Mouse (Mus musculus): Measurements from ENCODE around the gene Rgs6.

Rgs6 gene

GRCm38 (mm10) chr12:82985300-82985699 is 397.2 kb downstream of the Rgs6 start:
- no peak for DNase-seq

- peak; percentile 64 for DNase-seq
Measured at GRCm38 (mm10) chr12:82987661-82988060, 399.6 kb downstream of the Rgs6 start.

- no peak for DNase-seq
Measured at GRCm38 (mm10) chr12:82993905-82994304, 405.8 kb downstream of the Rgs6 start.

GRCm38 (mm10) chr12:82996775-82997174 is 408.7 kb downstream of the Rgs6 start:
- no peak for DNase-seq

- DNase-seq, result peak; percentile 98
Measured at GRCm38 (mm10) chr12:82998682-82999332, 410.7 kb downstream of the Rgs6 start.

- peak; percentile 98 for DNase-seq
Measured at GRCm38 (mm10) chr12:82999333-83000032, 411.4 kb downstream of the Rgs6 start.

- DNase-seq, result peak; percentile 97
Measured at GRCm38 (mm10) chr12:83000033-83000570, 412.0 kb downstream of the Rgs6 start.

- peak; percentile 42 for DNase-seq
Measured at GRCm38 (mm10) chr12:83000957-83001356, 412.9 kb downstream of the Rgs6 start.

- DNase-seq, result peak; percentile 69
Measured at GRCm38 (mm10) chr12:83004014-83004682, 416.1 kb downstream of the Rgs6 start.

- no peak for DNase-seq
Measured at GRCm38 (mm10) chr12:83011056-83011565, 423.0 kb downstream of the Rgs6 start.

- no peak for DNase-seq
Measured at GRCm38 (mm10) chr12:83013918-83014691, 426.0 kb downstream of the Rgs6 start.

- DNase-seq, result peak; percentile 44
Measured at GRCm38 (mm10) chr12:83014848-83015247, 426.8 kb downstream of the Rgs6 start.

GRCm38 (mm10) chr12:83015366-83015765 is 427.3 kb downstream of the Rgs6 start:
- peak; percentile 70 for DNase-seq

- DNase-seq, result peak; percentile 86
Measured at GRCm38 (mm10) chr12:83016486-83016885, 428.4 kb downstream of the Rgs6 start.

- DNase-seq, result no peak
Measured at GRCm38 (mm10) chr12:83018005-83018404, 429.9 kb downstream of the Rgs6 start.

GRCm38 (mm10) chr12:83026985-83027384 is 438.9 kb downstream of the Rgs6 start:
- no peak for DNase-seq

GRCm38 (mm10) chr12:83033171-83033835 is 445.2 kb downstream of the Rgs6 start:
- no peak for DNase-seq

GRCm38 (mm10) chr12:83034859-83035569 is 446.9 kb downstream of the Rgs6 start:
- no peak for DNase-seq

GRCm38 (mm10) chr12:83037798-83038560 is 449.9 kb downstream of the Rgs6 start:
- DNase-seq, result no peak

- DNase-seq, result no peak
Measured at GRCm38 (mm10) chr12:83038779-83039178, 450.7 kb downstream of the Rgs6 start.

GRCm38 (mm10) chr12:83039859-83040258 is 451.8 kb downstream of the Rgs6 start:
- DNase-seq, result no peak

Data from heart, adult 11 months (tissue).